Mouse (Mus musculus) cerebellum, adult 9-10 months (tissue): ENCODE data around the gene Slain2.
"Not testable (repeated sequence)": the region's sequence is repeated elsewhere in the genome, so short reads cannot be mapped to it uniquely, and the experiment has no call there.

Source experiments
- DNase-seq: peaks from one replicate; pipeline ENCODE4 v3.0.0; 2022

Gene Slain2

GRCm38 (mm10) chr5:73013611-73014287 is 99.6 kb downstream of the Slain2 start:
- not testable (repeated sequence) for DNase-seq

DNA sequence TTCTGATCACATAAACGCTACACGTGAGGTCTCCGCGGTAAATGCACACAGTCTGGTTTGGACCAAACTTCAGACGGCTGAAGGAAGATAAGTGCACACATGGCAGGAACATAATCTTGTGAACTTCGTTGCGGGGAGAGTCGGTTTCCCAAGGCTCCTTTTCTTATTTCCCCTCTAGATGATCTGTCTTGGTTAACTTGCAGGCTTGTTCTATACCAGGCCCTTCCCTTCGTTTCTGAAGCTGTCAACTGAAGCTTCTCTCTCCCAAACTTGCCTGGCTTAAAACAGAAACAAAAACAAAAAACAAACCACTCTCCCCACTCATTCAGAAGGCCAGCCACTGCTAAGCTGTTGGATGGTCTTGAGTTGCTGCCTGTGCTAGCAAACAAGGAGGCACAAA is 100.6 kb downstream of the Slain2 start:
- no peak for DNase-seq

- DNase-seq: no peak
Observed at GRCm38 (mm10) chr5:73023801-73024200, 109.7 kb downstream of the Slain2 start.
